Mouse (Mus musculus) myocyte (in vitro differentiated cells): ENCODE data around the gene Pif1. TPM values are rescaled to one million over a fixed set of nuclear protein-coding genes. Genes with fewer than 3 reads are reported as not detected.

Experiments used
- H3K27me3 ChIP-seq: one replicate; pipeline ENCODE4 v1.6.1; 2011; ENCODE audit not compliant: control insufficient read depth, insufficient read depth, insufficient read length
- H3K36me3 ChIP-seq: one replicate; pipeline ENCODE4 v1.6.1; 2011; ENCODE audit not compliant: control insufficient read depth, insufficient read depth
- H3K4me2 ChIP-seq: one replicate; pipeline ENCODE4 v1.6.1; 2011; ENCODE audit warnings: low read depth, control low read depth
- H3K4me3 ChIP-seq: one replicate; pipeline ENCODE4 v1.5.1; 2011; ENCODE audit warnings: mild to moderate bottlenecking, control low read depth, moderate library complexity
- H3K79me2 ChIP-seq: one replicate; pipeline ENCODE4 v1.6.1; 2011; ENCODE audit not compliant: control insufficient read depth, insufficient read depth
- H3ac ChIP-seq: one replicate; pipeline ENCODE4 v1.6.1; 2011; ENCODE audit not compliant: control insufficient read depth, insufficient read length
- CEBPB ChIP-seq: IDR thresholded peaks from 2 replicates; pipeline ENCODE4 v1.6.1; 2011; ENCODE audit warnings: mild to moderate bottlenecking, moderate library complexity; ENCODE audit not compliant: poor library complexity, insufficient read depth, severe bottlenecking
- E2F4 ChIP-seq: IDR thresholded peaks from one replicate; pipeline ENCODE4 v1.6.1; 2011; ENCODE audit warnings: mild to moderate bottlenecking, control low read depth, moderate library complexity; ENCODE audit not compliant: insufficient read depth
- MAX ChIP-seq: IDR thresholded peaks from one replicate; pipeline ENCODE4 v1.6.1; 2011; ENCODE audit warnings: low read depth, mild to moderate bottlenecking, control low read depth
- MYOD1 ChIP-seq, 3 experiments: IDR thresholded peaks; one replicate each; pipeline ENCODE4 v1.6.1; 2011; ENCODE audit warnings: control low read depth in 2 of 3, low read depth in 2 of 3, mild to moderate bottlenecking in 2 of 3, moderate library complexity in 1 of 3; ENCODE audit not compliant: insufficient read length in 2 of 3, control insufficient read depth in 1 of 3
- MYOG ChIP-seq, 3 experiments: IDR thresholded peaks; one replicate each; pipeline ENCODE4 v1.6.1; 2011; ENCODE audit warnings: control low read depth in 2 of 3, low read depth in 2 of 3, mild to moderate bottlenecking in 2 of 3; ENCODE audit not compliant: insufficient read length in 2 of 3, control insufficient read depth in 1 of 3, insufficient read depth in 1 of 3
- POLR2A ChIP-seq: IDR thresholded peaks from one replicate; pipeline ENCODE4 v1.6.1; 2011; ENCODE audit warnings: low read depth, mild to moderate bottlenecking, control low read depth, moderate library complexity; ENCODE audit not compliant: insufficient read length
- POLR2AphosphoS2 ChIP-seq: IDR thresholded peaks from one replicate; pipeline ENCODE4 v1.6.1; 2011; ENCODE audit warnings: low read depth, control low read depth; ENCODE audit not compliant: insufficient read length
- REST ChIP-seq: IDR thresholded peaks from one replicate; pipeline ENCODE4 v1.6.1; 2011; ENCODE audit warnings: mild to moderate bottlenecking, control low read depth, moderate library complexity; ENCODE audit not compliant: insufficient read depth, insufficient read length
- SRF ChIP-seq: IDR thresholded peaks from one replicate; pipeline ENCODE4 v1.6.1; 2011; ENCODE audit warnings: low read depth; ENCODE audit not compliant: control insufficient read depth, insufficient read length
- TCF12 ChIP-seq: IDR thresholded peaks from one replicate; pipeline ENCODE4 v1.6.1; 2011; ENCODE audit warnings: mild to moderate bottlenecking, control low read depth; ENCODE audit not compliant: poor library complexity, insufficient read depth, severe bottlenecking
- TCF3 ChIP-seq: IDR thresholded peaks from one replicate; pipeline ENCODE4 v1.6.1; 2011; ENCODE audit warnings: low read depth, control low read depth; ENCODE audit not compliant: insufficient read length
- USF1 ChIP-seq: IDR thresholded peaks from one replicate; pipeline ENCODE4 v1.6.1; 2011; ENCODE audit warnings: low read depth, mild to moderate bottlenecking, control low read depth, moderate library complexity
- polyA plus RNA-seq: library from polyadenylated mRNA; unstranded; fragments of >200 nt; fragmentation: generic; extraction: Trizol; gene quantifications from one replicate; pipeline ENCODE4 v1.2.1, GENCODE M21; 2012; ENCODE audit warnings: missing spikeins

Pif1 gene
- polyA plus RNA-seq, 1 experiment: 6.9 TPM

DNA sequence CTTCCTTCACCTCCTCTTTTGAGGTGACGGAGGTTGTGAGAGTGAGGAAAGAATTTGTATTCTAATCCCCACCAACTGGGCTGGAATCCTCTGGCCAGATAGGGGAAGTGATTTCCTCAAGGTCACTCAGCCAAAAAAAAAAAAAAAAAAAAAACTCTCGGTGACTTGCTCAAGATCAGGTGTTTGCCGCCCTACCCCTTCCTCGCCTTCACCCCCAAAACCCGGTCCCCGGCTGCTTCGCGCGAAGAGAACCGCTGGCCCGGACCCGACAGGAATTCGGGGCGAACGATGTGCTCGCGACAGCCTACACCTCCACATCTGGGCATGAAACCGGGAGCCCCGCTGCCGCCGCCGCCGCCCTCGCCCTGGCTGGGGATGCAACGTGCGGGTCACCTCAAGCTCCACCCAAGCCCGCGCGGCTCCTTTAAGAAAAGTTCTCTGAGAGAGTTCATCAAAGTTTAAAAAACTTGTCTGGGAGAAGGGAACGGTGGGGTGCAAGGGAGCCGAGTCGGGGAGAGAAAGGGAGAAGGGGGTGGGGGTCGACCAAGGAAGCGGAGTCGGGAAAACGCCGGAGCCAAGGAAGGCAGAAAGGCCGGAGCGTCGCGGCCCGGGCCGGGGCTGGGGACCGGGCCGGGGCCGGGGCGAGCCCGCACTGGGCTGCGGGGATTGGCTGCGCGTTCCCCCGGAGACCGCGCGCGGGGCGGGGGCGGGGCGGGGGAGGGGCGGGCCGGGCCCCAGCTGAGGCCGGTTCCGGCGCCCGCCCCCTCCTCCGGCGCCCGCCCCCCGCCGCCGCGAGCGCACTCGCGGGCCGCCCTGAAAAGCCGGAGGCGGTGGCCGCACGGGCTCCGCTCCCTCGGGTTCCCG lies 43.0 kb downstream of the Pif1 start:
- Histone ChIP-seq H3K36me3 (no peaks in the 10 kb centered on the region), H3K27me3 (no peaks in the 10 kb centered on the region), H3K79me2 (peaks cover 39% of the 10 kb centered on the region), H3K4me3 (peak overlapping the region; percentile 62), H3K4me2 (peak overlapping the region; percentile 90), H3ac (peak overlapping the region; percentile 92)
- TF ChIP-seq POLR2A: peak; percentile 62
- no peak for TF ChIP-seq MAX
- TF ChIP-seq POLR2AphosphoS2: peak; percentile 67

DNA sequence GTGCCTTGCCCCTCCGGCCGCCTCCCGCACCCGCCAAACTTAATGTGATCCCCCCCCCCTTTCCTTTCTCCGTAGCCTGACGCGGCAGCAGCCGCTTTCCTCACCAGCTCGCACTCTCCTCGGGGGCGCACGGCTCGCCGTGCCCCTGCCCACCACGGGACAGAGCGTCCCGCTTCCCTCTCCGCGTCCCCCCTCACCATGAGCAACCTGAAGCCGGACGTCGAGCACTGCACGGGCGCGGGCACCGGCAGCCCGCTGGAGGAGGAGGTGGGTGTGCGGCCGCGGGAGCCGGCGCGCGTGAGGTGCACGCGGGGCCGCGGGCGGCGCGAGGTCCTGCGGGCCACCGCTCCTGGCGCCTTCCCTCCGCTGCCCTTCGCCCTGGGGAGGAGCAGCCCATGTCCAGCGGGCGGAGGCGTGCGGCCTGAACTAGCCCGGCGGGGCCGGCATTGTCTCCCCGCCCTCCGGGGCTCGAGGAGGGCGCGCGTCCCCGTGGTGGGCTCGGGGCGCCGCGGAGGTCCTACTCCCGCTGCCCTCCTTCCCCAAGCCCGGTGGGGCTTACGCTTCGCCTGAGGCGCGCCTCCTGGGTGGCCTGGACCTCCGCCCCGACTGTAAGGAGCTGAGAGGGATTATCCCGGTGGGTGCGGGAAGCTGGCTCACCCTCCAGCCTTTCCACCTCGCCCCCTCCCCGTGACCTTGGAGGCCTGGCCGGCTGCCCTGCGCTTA lies 43.8 kb downstream of the Pif1 start:
- Histone ChIP-seq H3K4me3 (peak overlapping the region; percentile 62), H3K27me3 (no peaks in the 10 kb centered on the region), H3ac (peak overlapping the region; percentile 92), H3K4me2 (peak overlapping the region; percentile 93), H3K36me3 (no peaks in the 10 kb centered on the region), H3K79me2 (peaks cover 46% of the 10 kb centered on the region)
- no peak for TF ChIP-seq POLR2AphosphoS2
- TF ChIP-seq MYOD1 (IDR thresholded peaks at IDR 0.05; ENCODE audit: control insufficient read depth in 1 of 3, insufficient read length in 2 of 3, low read depth in 2 of 3): peak in 1 of 3 experiments; percentile 35

DNA sequence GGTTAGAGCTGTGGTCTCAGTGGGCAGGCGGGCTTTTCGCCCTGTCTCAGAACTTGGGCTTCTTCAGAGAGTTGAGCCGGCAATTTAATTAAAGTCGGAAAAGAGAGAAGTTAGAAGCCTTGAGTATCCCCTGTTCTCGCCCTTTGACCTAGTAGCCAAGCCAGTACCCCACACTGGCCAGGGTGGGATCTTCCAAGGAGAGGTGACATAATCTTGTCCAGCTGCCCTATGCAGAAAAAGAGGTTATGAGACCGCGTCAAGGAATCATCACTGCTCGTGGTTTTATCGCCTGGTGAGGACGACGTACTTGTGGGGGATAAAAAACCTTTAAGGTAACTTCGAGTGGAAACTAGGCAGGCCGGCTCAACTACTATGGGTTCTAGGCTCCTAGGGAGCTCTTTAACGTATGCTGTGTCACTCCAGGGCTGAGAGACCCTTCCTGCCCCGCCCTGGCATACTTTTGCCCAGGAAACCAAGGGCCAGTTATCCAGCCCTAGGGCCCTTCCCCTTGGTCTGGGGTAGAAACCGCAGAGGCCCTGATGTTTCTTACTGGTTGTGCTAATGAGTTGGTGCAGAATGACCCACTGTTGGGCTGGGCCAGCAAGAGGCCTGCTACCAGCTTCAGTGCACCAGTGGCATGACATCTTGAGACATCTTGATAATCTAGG lies 44.5 kb downstream of the Pif1 start:
- TF ChIP-seq SRF: no peak
- TF ChIP-seq MYOG (IDR thresholded peaks at IDR 0.05; ENCODE audit: control insufficient read depth in 1 of 3, insufficient read depth in 1 of 3, insufficient read length in 2 of 3, low read depth in 2 of 3): no peak
- no peak for TF ChIP-seq E2F4
- TF ChIP-seq POLR2AphosphoS2: no peak
- no peak for TF ChIP-seq TCF12
- no peak for TF ChIP-seq MYOD1 (IDR thresholded peaks at IDR 0.05; ENCODE audit: control insufficient read depth in 1 of 3, insufficient read length in 2 of 3, low read depth in 2 of 3)
- no peak for TF ChIP-seq TCF3
- no peak for TF ChIP-seq REST
- TF ChIP-seq CEBPB: no peak
- no peak for TF ChIP-seq MAX
- TF ChIP-seq POLR2A: no peak
- TF ChIP-seq USF1: no peak
- peak overlapping the region; percentile 93 for H3K4me2 ChIP-seq
- H3K79me2 ChIP-seq: peaks cover 46% of the 10 kb centered on the region
- H3K27me3 ChIP-seq: no peaks in the 10 kb centered on the region
- H3ac ChIP-seq: peak overlapping the region; percentile 92
- peak overlapping the region; percentile 62 for H3K4me3 ChIP-seq
- no peaks in the 10 kb centered on the region for H3K36me3 ChIP-seq

DNA sequence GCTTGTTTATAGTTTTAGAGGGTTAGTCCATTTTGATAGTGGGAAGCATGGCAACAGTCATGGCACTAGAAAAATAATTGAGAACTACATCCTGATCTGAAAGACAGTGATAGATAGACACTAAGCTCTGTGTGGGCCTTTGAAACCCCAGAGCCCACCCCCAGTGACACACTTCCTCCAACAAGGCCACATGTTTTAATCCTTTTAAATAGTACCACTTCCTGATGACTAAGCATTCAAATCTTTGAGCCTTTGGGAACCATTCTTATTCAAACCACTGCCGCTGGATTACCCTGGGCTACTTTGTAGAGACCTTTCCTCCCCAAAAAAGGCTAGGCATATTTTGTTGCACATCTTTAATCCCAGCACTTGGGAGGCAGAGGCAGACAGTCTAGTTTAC lies 48.8 kb downstream of the Pif1 start:
- peaks cover 73% of the 10 kb centered on the region for H3K79me2 ChIP-seq

DNA sequence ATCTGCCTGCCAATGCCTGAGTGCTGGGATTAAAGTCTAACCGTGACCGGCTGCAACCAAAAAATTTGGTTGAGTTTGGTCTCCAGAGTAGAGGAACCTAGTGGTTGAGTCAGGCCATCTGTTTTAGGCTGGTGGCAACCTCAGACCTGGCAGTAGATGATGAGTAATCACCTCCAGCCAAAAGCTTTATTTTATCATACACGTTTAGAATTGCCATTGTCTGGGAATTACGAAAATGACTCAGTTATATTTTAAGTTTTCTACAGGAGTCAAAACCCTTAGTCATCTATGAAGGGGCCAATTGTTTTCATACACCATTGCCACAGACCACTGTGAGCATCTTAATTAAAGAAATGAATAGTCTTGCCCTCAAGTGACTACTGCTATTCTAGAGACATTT lies 50.0 kb downstream of the Pif1 start:
- peaks cover 76% of the 10 kb centered on the region for H3K79me2 ChIP-seq
- H3ac ChIP-seq: no peak overlapping the region
- H3K27me3 ChIP-seq: no peaks in the 10 kb centered on the region
- TF ChIP-seq MYOD1 (IDR thresholded peaks at IDR 0.05; ENCODE audit: control insufficient read depth in 1 of 3, insufficient read length in 2 of 3, low read depth in 2 of 3) (peak in 2 of 3 experiments; percentile 28 to 41), SRF (no peak)
- H3K4me2 ChIP-seq: peak overlapping the region; percentile 77
- H3K36me3 ChIP-seq: no peaks in the 10 kb centered on the region
- no peak overlapping the region for H3K4me3 ChIP-seq

More for the DNA sequence above, 48.8 kb downstream of the Pif1 start:
- H3K27me3 ChIP-seq: no peaks in the 10 kb centered on the region
- no peak for TF ChIP-seq MYOG (IDR thresholded peaks at IDR 0.05; ENCODE audit: control insufficient read depth in 1 of 3, insufficient read depth in 1 of 3, insufficient read length in 2 of 3, low read depth in 2 of 3)
- TF ChIP-seq TCF3: no peak
- no peak for TF ChIP-seq MAX
- TF ChIP-seq TCF12: no peak
- TF ChIP-seq USF1: no peak
- no peak for TF ChIP-seq REST
- no peak for TF ChIP-seq E2F4
- no peaks in the 10 kb centered on the region for H3K36me3 ChIP-seq
- H3ac ChIP-seq: no peak overlapping the region
- peak overlapping the region; percentile 77 for H3K4me2 ChIP-seq
- no peak overlapping the region for H3K4me3 ChIP-seq
